Mouse (Mus musculus) kidney, embryonic 16.5 days (tissue): ENCODE results near the gene Asb2. TPM values are rescaled to one million over a fixed set of nuclear protein-coding genes. Genes with fewer than 3 reads are reported as not detected.

Experiments
- ATAC-seq: fragments of 200-750 bp; cut with Nextera tagmentation; 2 replicates; pipeline ENCODE4 v1.8.0; 2017; ENCODE audit warnings: moderate TSS enrichment; ENCODE audit not compliant: low FRiP score, low TSS enrichment
- H3K27ac ChIP-seq: fragments of 300-500 bp; sonication (generic); 2 replicates; pipeline ENCODE4 v1.5.1; 2014; ENCODE audit warnings: low read length
- H3K27me3 ChIP-seq: fragments of 300-500 bp; sonication (generic); 2 replicates; pipeline ENCODE4 v1.6.1; 2014; ENCODE audit warnings: low read length, control low read depth, mixed read lengths; ENCODE audit not compliant: insufficient read depth
- H3K36me3 ChIP-seq: fragments of 300-500 bp; sonication (generic); 2 replicates; pipeline ENCODE4 v1.6.1; 2014; ENCODE audit warnings: low read length, control low read depth, mixed read lengths; ENCODE audit not compliant: insufficient read depth
- H3K4me1 ChIP-seq: fragments of 300-500 bp; sonication (generic); 2 replicates; pipeline ENCODE4 v1.6.1; 2014; ENCODE audit warnings: low read length, control low read depth, mixed read lengths; ENCODE audit not compliant: insufficient read depth
- H3K4me2 ChIP-seq: fragments of 300-500 bp; sonication (generic); replicated peaks from 2 replicates; pipeline ENCODE4 v1.6.1; 2014; ENCODE audit warnings: low read depth, low read length
- H3K4me3 ChIP-seq: fragments of 300-500 bp; sonication (generic); 2 replicates; pipeline ENCODE4 v1.5.1; 2014; ENCODE audit warnings: mild to moderate bottlenecking, low read length
- H3K9ac ChIP-seq: fragments of 300-500 bp; sonication (generic); replicated peaks from 2 replicates; pipeline ENCODE4 v1.6.1; 2014; ENCODE audit warnings: low read length
- H3K9me3 ChIP-seq: fragments of 300-500 bp; sonication (generic); 2 replicates; pipeline ENCODE4 v1.6.1; 2016; ENCODE audit warnings: low read length, control low read depth
- WGBS: fragments of 180-500 bp; shearing (Covaris S2); extraction: QIAGEN DNeasy Blood & Tissue Kit; methylation state at CpG from one replicate; pipeline ENCODE4 v1.1.7; 2014; 5-methylcytosine and 5-hydroxymethylcytosine counted together
- polyA plus RNA-seq: library from polyadenylated mRNA; unstranded; fragments of >200 nt; fragmentation: Nextera tagmentation; extraction: Ambion mirVana; gene quantifications from 2 replicates; pipeline ENCODE4 v1.2.1, GENCODE M21; 2015

Asb2 gene
- polyA plus RNA-seq, 1 experiment from 2014 or later: 4.5 TPM

GRCm38 (mm10) chr12:103380226-103380625, 24.4 kb upstream of the Asb2 start:
- H3K27me3 ChIP-seq: no peaks in the 10 kb centered on the region
- no peak overlapping the region for H3K4me3 ChIP-seq
- H3K4me2 ChIP-seq: no peak overlapping the region
- no peak overlapping the region for H3K27ac ChIP-seq
- H3K9me3 ChIP-seq: no peaks in the 10 kb centered on the region
- ATAC-seq: no peak
- H3K36me3 ChIP-seq: no peaks in the 10 kb centered on the region
- 84% methylated on average over 4 of the region's 4 CpGs for WGBS
- no peak overlapping the region for H3K9ac ChIP-seq
- H3K4me1 ChIP-seq: no peaks in the 10 kb centered on the region

- ATAC-seq: no peak
- no peak overlapping the region for H3K9ac ChIP-seq
- H3K9me3 ChIP-seq: no peaks in the 10 kb centered on the region
- no peaks in the 10 kb centered on the region for H3K4me1 ChIP-seq
- H3K4me2 ChIP-seq: no peak overlapping the region
- no peaks in the 10 kb centered on the region for H3K36me3 ChIP-seq
- no peak overlapping the region for H3K4me3 ChIP-seq
- H3K27ac ChIP-seq: no peak overlapping the region
- 77% methylated on average over 4 of the region's 4 CpGs for WGBS
- no peaks in the 10 kb centered on the region for H3K27me3 ChIP-seq
These were observed 21.0 kb upstream of the Asb2 start for GRCm38 (mm10) chr12:103376774-103377173.

GRCm38 (mm10) chr12:103376124-103376523, 20.3 kb upstream of the Asb2 start:
- 65% methylated on average over 5 of the region's 5 CpGs for WGBS
- Histone ChIP-seq H3K27me3 (no peaks in the 10 kb centered on the region), H3K9ac (no peak overlapping the region), H3K27ac (no peak overlapping the region), H3K4me1 (no peaks in the 10 kb centered on the region), H3K36me3 (no peaks in the 10 kb centered on the region), H3K4me3 (no peak overlapping the region), H3K4me2 (no peak overlapping the region), H3K9me3 (no peaks in the 10 kb centered on the region)
- ATAC-seq: no peak

GRCm38 (mm10) chr12:103373530-103374236, 17.9 kb upstream of the Asb2 start:
- no peaks in the 10 kb centered on the region for H3K27me3 ChIP-seq
- H3K36me3 ChIP-seq: no peaks in the 10 kb centered on the region
- no peaks in the 10 kb centered on the region for H3K9me3 ChIP-seq
- no peaks in the 10 kb centered on the region for H3K4me1 ChIP-seq
- H3K4me3 ChIP-seq: no peak overlapping the region
- WGBS: 70% methylated on average over 8 of the region's 8 CpGs
- H3K27ac ChIP-seq: no peak overlapping the region
- ATAC-seq: no peak
- no peak overlapping the region for H3K9ac ChIP-seq
- no peak overlapping the region for H3K4me2 ChIP-seq

GRCm38 (mm10) chr12:103371711-103372110, 15.9 kb upstream of the Asb2 start:
- H3K4me1 ChIP-seq: no peaks in the 10 kb centered on the region
- ATAC-seq: no peak
- 24% methylated on average over 6 of the region's 6 CpGs for WGBS

GRCm38 (mm10) chr12:103370861-103371260, 15.1 kb upstream of the Asb2 start:
- H3K36me3 ChIP-seq: no peaks in the 10 kb centered on the region
- H3K27ac ChIP-seq: no peak overlapping the region
- no peak overlapping the region for H3K9ac ChIP-seq
- no peak overlapping the region for H3K4me3 ChIP-seq
- H3K4me1 ChIP-seq: no peaks in the 10 kb centered on the region
- H3K9me3 ChIP-seq: no peaks in the 10 kb centered on the region
- H3K4me2 ChIP-seq: no peak overlapping the region
- H3K27me3 ChIP-seq: no peaks in the 10 kb centered on the region
- ATAC-seq: no peak
- 86% methylated on average over 4 of the region's 4 CpGs for WGBS

More at GRCm38 (mm10) chr12:103371711-103372110, 15.9 kb upstream of the Asb2 start:
- Histone ChIP-seq H3K4me2 (no peak overlapping the region), H3K27me3 (no peaks in the 10 kb centered on the region), H3K36me3 (no peaks in the 10 kb centered on the region), H3K9me3 (no peaks in the 10 kb centered on the region), H3K9ac (no peak overlapping the region), H3K27ac (no peak overlapping the region), H3K4me3 (no peak overlapping the region)

- no peak for ATAC-seq
- H3K27me3 ChIP-seq: no peaks in the 10 kb centered on the region
- 61% methylated on average over 2 of the region's 2 CpGs for WGBS
- no peak overlapping the region for H3K9ac ChIP-seq
- H3K4me2 ChIP-seq: no peak overlapping the region
- no peak overlapping the region for H3K27ac ChIP-seq
- H3K36me3 ChIP-seq: no peaks in the 10 kb centered on the region
- no peaks in the 10 kb centered on the region for H3K4me1 ChIP-seq
- no peaks in the 10 kb centered on the region for H3K9me3 ChIP-seq
- H3K4me3 ChIP-seq: no peak overlapping the region
These were observed 13.0 kb upstream of the Asb2 start for GRCm38 (mm10) chr12:103368777-103369176.

GRCm38 (mm10) chr12:103368326-103368669, 12.5 kb upstream of the Asb2 start:
- H3K9ac ChIP-seq: no peak overlapping the region
- WGBS: 74% methylated on average over 7 of the region's 7 CpGs
- no peak for ATAC-seq
- no peak overlapping the region for H3K27ac ChIP-seq
- H3K9me3 ChIP-seq: no peaks in the 10 kb centered on the region
- no peaks in the 10 kb centered on the region for H3K4me1 ChIP-seq
- no peak overlapping the region for H3K4me3 ChIP-seq
- H3K36me3 ChIP-seq: no peaks in the 10 kb centered on the region
- H3K4me2 ChIP-seq: 0 out of 2 replicates have a peak overlapping the region, but pooled peaks have one; percentile 19
- H3K27me3 ChIP-seq: no peaks in the 10 kb centered on the region

- no peaks in the 10 kb centered on the region for H3K27me3 ChIP-seq
- H3K27ac ChIP-seq: no peak overlapping the region
- H3K4me3 ChIP-seq: no peak overlapping the region
- no peaks in the 10 kb centered on the region for H3K9me3 ChIP-seq
- H3K36me3 ChIP-seq: no peaks in the 10 kb centered on the region
- ATAC-seq: peak; percentile 67
- H3K4me1 ChIP-seq: no peaks in the 10 kb centered on the region
- H3K4me2 ChIP-seq: 0 out of 2 replicates have a peak overlapping the region, but pooled peaks have one; percentile 19
- 18% methylated on average over 18 of the region's 18 CpGs for WGBS
- H3K9ac ChIP-seq: no peak overlapping the region
These were observed 12.0 kb upstream of the Asb2 start for GRCm38 (mm10) chr12:103367620-103368325.

- no peak for ATAC-seq
- Histone ChIP-seq H3K36me3 (no peaks in the 10 kb centered on the region), H3K27me3 (no peaks in the 10 kb centered on the region), H3K27ac (no peak overlapping the region), H3K4me1 (no peaks in the 10 kb centered on the region), H3K9me3 (no peaks in the 10 kb centered on the region), H3K4me2 (no peak overlapping the region), H3K9ac (no peak overlapping the region), H3K4me3 (no peak overlapping the region)
- 69% methylated on average over 2 of the region's 2 CpGs for WGBS
These were observed 11.4 kb upstream of the Asb2 start for GRCm38 (mm10) chr12:103367171-103367570.
